Mouse (Mus musculus) hindbrain, embryonic 16.5 days (tissue): ENCODE measurements around the gene Fbxw21. TPM values are rescaled to one million over a fixed set of nuclear protein-coding genes. Genes with fewer than 3 reads are reported as not detected.

Experiments
- ATAC-seq: fragments of 200-750 bp; cut with Nextera tagmentation; 2 replicates; pipeline ENCODE4 v1.8.0; 2017; ENCODE audit warnings: moderate TSS enrichment, moderate library complexity
- H3K27ac ChIP-seq: fragments of 300-500 bp; sonication (generic); 2 replicates; pipeline ENCODE4 v1.5.1; 2014; ENCODE audit warnings: low read depth, mild to moderate bottlenecking, control low read depth, low read length, moderate library complexity
- H3K27me3 ChIP-seq: fragments of 300-500 bp; sonication (generic); replicated peaks from 2 replicates; pipeline ENCODE4 v1.6.1; 2014; ENCODE audit warnings: low read length; ENCODE audit not compliant: control insufficient read depth, insufficient read depth
- H3K36me3 ChIP-seq: fragments of 300-500 bp; sonication (generic); 2 replicates; pipeline ENCODE4 v1.6.1; 2014; ENCODE audit warnings: mild to moderate bottlenecking, low read length, moderate library complexity, mixed read lengths; ENCODE audit not compliant: control insufficient read depth, insufficient read depth
- H3K4me1 ChIP-seq: fragments of 300-500 bp; sonication (generic); 2 replicates; pipeline ENCODE4 v1.6.1; 2014; ENCODE audit warnings: low read depth, low read length; ENCODE audit not compliant: control insufficient read depth, insufficient read depth
- H3K4me2 ChIP-seq: fragments of 300-500 bp; sonication (generic); 2 replicates; pipeline ENCODE4 v1.6.1; 2014; ENCODE audit warnings: mild to moderate bottlenecking, low read length, control low read depth, moderate library complexity
- H3K4me3 ChIP-seq: fragments of 300-500 bp; sonication (generic); 2 replicates; pipeline ENCODE4 v1.5.1; 2014; ENCODE audit warnings: mild to moderate bottlenecking, low read length, control low read depth, moderate library complexity
- H3K9ac ChIP-seq: fragments of 300-500 bp; sonication (generic); 2 replicates; pipeline ENCODE4 v1.6.1; 2014; ENCODE audit warnings: low read depth, mild to moderate bottlenecking, control low read depth, low read length, moderate library complexity
- H3K9me3 ChIP-seq: fragments of 300-500 bp; sonication (generic); 2 replicates; pipeline ENCODE4 v1.6.1; 2014; ENCODE audit warnings: mild to moderate bottlenecking, low read length, moderate library complexity; ENCODE audit not compliant: control insufficient read depth
- WGBS: fragments of 180-500 bp; shearing (Covaris S2); extraction: QIAGEN DNeasy Blood & Tissue Kit; methylation state at CpG from one replicate; pipeline ENCODE4 v1.1.7; 2014; 5-methylcytosine and 5-hydroxymethylcytosine counted together
- polyA plus RNA-seq: library from polyadenylated mRNA; unstranded; fragments of >200 nt; fragmentation: Nextera tagmentation; extraction: Ambion mirVana; gene quantifications from 2 replicates; pipeline ENCODE4 v1.2.1, GENCODE M21; 2015

Fbxw21 gene
- polyA plus RNA-seq, 1 experiment from 2014 or later, result not detected

DNA sequence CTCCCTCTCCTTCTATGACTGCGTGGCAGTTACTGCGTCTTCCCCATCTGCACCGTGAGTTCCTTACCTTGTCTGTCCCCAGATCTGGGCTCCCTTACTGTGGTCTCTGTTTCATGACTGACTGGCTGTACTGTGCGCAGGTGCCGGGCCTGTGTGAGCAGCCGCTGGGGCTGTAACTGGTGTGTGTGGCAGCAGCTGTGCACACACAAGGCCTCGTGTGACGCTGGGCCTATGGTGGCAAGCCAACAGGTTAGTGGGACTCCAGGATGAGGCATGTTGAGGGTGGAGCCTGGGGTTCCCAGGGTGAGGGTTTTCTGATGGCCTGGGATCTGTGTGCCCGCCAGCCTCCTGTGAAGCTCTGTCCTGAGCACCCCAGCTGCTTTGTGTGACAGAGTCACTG lies 57.8 kb downstream of the Fbxw21 start:
- Histone ChIP-seq H3K36me3 (peaks cover 23% of the 10 kb centered on the region), H3K27ac (no peak overlapping the region), H3K4me1 (peaks cover 11% of the 10 kb centered on the region), H3K9ac (no peak overlapping the region), H3K4me2 (no peak overlapping the region), H3K27me3 (no peaks in the 10 kb centered on the region), H3K9me3 (no peaks in the 10 kb centered on the region), H3K4me3 (no peak overlapping the region)
- 89% methylated on average over 9 of the region's 9 CpGs for WGBS
- no peak for ATAC-seq

DNA sequence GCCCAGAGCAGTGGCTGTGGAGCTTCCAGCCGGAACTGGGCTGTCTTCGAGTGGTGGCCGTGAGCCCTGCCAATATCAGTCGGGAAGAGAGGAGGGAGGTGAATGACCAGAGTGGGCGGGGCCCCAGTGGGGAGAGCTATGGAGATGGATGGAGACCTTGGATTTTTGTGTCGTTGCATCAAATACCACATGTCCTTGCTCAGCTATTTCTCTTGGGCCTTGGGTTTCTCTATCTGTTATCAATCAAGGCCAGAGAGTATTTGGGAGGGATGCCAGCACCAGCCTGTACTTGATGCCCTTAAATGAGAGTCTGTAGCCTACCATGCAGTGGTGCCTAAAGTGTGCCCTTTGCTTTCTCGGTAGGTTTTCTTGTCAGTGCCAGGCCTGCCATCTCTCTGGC lies 58.6 kb downstream of the Fbxw21 start:
- no peak overlapping the region for H3K4me3 ChIP-seq
- no peak for ATAC-seq
- H3K36me3 ChIP-seq, result peaks cover 16% of the 10 kb centered on the region
- no peak overlapping the region for H3K9ac ChIP-seq
- H3K4me2 ChIP-seq, result no peak overlapping the region
- no peaks in the 10 kb centered on the region for H3K27me3 ChIP-seq
- peaks cover 18% of the 10 kb centered on the region for H3K4me1 ChIP-seq
- WGBS, result 74% methylated on average over 7 of the region's 7 CpGs
- H3K9me3 ChIP-seq, result no peaks in the 10 kb centered on the region
- no peak overlapping the region; the same call in 1 of the 2 replicates for H3K27ac ChIP-seq

DNA sequence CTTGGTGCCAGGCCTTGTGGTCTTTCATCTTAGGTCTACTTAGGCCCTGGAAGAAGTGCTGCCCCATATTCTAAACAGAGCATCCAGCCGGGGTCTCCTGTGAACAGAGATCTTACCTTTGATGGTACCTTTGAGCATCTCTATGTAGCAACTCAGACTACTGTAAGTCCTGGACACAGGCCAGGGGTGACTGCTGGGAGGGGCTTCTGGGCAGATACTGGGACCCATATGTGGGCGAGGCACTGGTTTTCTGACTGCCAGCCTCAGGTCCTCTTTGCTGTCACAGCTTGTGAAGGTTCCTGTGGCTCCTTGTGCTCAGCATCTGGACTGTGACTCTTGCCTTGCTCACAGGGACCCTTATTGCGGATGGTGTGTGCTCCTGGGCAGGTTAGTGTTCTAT lies 59.3 kb downstream of the Fbxw21 start:
- Histone ChIP-seq H3K27me3 (no peaks in the 10 kb centered on the region), H3K9ac (no peak overlapping the region), H3K27ac (no peak overlapping the region), H3K4me1 (peaks cover 25% of the 10 kb centered on the region), H3K4me2 (no peak overlapping the region), H3K4me3 (no peak overlapping the region), H3K9me3 (no peaks in the 10 kb centered on the region), H3K36me3 (peaks cover 15% of the 10 kb centered on the region)
- WGBS, result 82% methylated on average over 3 of the region's 3 CpGs
- ATAC-seq, result no peak

DNA sequence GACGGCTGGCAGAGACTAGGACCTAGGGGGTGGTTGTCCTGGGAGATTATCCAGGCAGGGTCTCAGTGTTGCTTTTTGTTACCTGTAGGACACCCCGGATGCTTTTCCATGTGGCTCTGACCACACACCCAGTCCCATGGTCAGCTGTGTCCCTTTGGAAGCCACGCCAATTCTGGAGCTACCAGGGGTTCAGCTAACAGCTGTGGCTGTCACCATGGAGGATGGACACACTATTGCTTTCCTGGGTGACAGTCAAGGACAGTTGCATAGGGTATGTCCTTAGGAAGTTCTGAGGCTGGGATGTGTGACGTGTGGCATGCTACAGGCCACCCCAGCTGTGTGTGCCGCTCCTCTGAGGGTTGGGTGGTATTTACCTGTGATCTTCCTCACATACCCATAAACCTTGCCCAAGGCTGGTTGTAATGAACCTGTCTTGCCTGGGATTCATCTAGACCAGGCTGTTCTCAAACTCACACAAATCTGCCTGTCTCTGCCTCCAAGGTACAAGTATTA lies 59.9 kb downstream of the Fbxw21 start:
- no peak overlapping the region for H3K4me3 ChIP-seq
- no peak overlapping the region for H3K27ac ChIP-seq
- H3K36me3 ChIP-seq, result peaks cover 13% of the 10 kb centered on the region
- no peak overlapping the region for H3K9ac ChIP-seq
- ATAC-seq, result no peak
- peaks cover 31% of the 10 kb centered on the region for H3K4me1 ChIP-seq
- H3K27me3 ChIP-seq, result no peaks in the 10 kb centered on the region
- H3K4me2 ChIP-seq, result no peak overlapping the region
- H3K9me3 ChIP-seq, result no peaks in the 10 kb centered on the region
- WGBS, result 93% methylated on average over 5 of the region's 5 CpGs

DNA sequence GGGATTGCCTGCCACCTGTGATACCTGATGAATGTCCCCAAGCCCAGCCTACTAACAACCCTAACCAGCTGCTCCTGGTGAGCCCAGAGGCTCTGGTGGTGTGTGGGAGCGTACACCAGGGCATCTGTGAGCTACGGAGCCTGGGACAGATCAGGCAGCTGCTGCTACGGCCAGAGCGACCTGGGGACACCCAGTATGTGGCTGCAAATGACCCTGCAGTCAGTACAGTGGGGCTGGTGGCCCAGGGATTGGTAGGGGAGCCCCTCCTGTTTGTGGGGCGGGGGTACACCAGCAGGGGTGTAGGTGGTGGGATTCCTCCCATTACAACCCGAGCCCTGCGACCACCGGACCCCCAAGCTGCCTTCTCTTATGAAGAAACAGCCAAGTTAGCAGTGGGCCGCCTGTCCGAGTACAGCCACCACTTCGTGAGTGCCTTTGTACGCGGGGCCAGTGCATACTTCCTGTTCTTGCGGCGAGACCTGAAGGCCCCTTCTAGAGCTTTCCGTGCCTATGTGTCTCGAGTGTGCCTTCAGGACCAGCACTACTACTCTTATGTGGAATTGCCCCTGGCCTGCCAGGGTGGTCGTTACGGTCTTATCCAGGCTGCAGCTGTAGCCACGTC lies 61.4 kb downstream of the Fbxw21 start:
- H3K4me1 ChIP-seq, result peaks cover 41% of the 10 kb centered on the region
- ATAC-seq, result no peak
- H3K4me2 ChIP-seq, result no peak overlapping the region
- peaks cover 3% of the 10 kb centered on the region; the same call in 1 of the 2 replicates for H3K36me3 ChIP-seq
- H3K4me3 ChIP-seq, result no peak overlapping the region
- no peaks in the 10 kb centered on the region for H3K27me3 ChIP-seq
- H3K9ac ChIP-seq, result no peak overlapping the region
- no peak overlapping the region for H3K27ac ChIP-seq
- H3K9me3 ChIP-seq, result no peaks in the 10 kb centered on the region
- WGBS, result 86% methylated on average over 20 of the region's 20 CpGs

DNA sequence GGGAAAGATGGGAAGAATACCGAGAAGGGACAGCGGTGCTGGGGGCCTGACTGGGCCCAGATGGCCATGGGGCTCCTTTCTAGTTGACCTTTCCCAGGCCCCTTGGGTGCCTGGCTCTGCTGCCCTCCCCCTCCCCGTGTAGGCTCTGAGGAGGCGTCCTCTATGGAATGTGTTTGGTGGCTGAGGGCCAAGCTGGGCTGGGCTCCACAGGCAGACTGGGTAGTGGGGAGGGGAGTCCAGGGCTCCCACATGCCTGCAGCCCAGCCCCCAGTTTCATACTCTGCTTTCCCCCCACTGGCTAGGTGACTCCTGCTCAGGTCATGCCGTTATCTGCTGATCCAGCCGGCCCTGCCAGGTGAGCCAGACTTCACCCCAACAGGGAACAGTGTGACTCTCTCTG lies 62.9 kb downstream of the Fbxw21 start:
- Histone ChIP-seq H3K4me3 (no peak overlapping the region; the same call in 1 of the 2 replicates), H3K4me2 (peak overlapping the region; percentile 83), H3K4me1 (peaks cover 47% of the 10 kb centered on the region), H3K27me3 (no peaks in the 10 kb centered on the region), H3K9me3 (no peaks in the 10 kb centered on the region), H3K9ac (peak overlapping the region; percentile 14; the same call in 1 of the 2 replicates), H3K36me3 (peaks cover 3% of the 10 kb centered on the region; the same call in 1 of the 2 replicates), H3K27ac (peak overlapping the region; percentile 98)
- WGBS, result 41% methylated on average over 6 of the region's 6 CpGs
- 0 out of 2 replicates have a peak, but pooled peaks have one; percentile 10 for ATAC-seq

DNA sequence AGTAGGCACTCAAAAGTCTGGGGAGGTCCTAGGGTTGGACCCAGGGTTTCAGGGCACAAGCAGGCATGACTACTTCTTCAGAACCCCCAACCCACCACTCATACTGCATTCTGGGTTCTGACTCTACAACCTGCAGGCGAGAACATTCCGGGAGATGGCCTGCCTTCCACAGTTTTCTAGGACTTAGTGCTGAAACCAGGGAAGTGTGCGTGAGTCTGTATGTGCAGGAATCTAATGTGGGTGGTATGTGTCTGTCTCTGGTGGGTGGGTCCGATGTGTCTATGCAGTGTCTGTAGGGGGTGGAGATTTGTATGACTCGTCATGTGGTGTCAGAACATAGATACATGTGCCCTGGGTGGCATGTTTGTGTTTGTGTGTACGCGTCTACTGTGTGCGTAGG lies 63.5 kb downstream of the Fbxw21 start:
- WGBS, result 78% methylated on average over 8 of the region's 8 CpGs
- H3K27me3 ChIP-seq, result no peaks in the 10 kb centered on the region
- peak overlapping the region; percentile 83 for H3K4me2 ChIP-seq
- H3K9me3 ChIP-seq, result no peaks in the 10 kb centered on the region
- H3K4me3 ChIP-seq, result 0 out of 2 replicates have a peak overlapping the region, but pooled peaks have one; percentile 2
- no peak for ATAC-seq
- peaks cover 3% of the 10 kb centered on the region; the same call in 1 of the 2 replicates for H3K36me3 ChIP-seq
- peaks cover 50% of the 10 kb centered on the region for H3K4me1 ChIP-seq
- H3K27ac ChIP-seq, result peak overlapping the region; percentile 98
- peak overlapping the region; percentile 14; the same call in 1 of the 2 replicates for H3K9ac ChIP-seq

DNA sequence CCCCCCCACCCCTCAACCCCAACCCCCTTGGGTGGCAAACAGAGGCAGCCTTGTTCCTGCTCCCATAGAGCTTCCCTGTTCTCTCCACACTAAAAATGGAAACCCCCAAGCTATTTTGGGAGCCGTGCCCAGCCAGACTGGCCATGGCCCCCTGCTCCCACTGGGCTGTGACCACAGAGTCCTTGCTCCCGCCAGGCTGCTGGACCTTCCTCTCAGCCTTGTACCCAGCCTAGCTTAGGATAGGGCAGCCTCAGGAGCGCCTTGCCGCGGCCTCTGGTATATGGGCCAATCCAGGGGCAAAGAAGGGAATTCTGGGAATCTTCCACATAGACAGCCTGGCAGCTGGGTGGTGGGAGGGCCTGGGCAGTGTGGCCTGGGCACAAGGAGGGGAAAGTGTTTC lies 64.0 kb downstream of the Fbxw21 start:
- H3K27me3 ChIP-seq, result no peaks in the 10 kb centered on the region
- H3K36me3 ChIP-seq, result peaks cover 3% of the 10 kb centered on the region; the same call in 1 of the 2 replicates
- ATAC-seq, result peak; percentile 66
- H3K4me2 ChIP-seq, result peak overlapping the region; percentile 83
- 33% methylated on average over 5 of the region's 5 CpGs for WGBS
- H3K27ac ChIP-seq, result peak overlapping the region; percentile 98
- H3K9me3 ChIP-seq, result no peaks in the 10 kb centered on the region
- H3K4me3 ChIP-seq, result peak overlapping the region; percentile 79; the same call in 1 of the 2 replicates
- H3K4me1 ChIP-seq, result peaks cover 50% of the 10 kb centered on the region
- H3K9ac ChIP-seq, result peak overlapping the region; percentile 88

DNA sequence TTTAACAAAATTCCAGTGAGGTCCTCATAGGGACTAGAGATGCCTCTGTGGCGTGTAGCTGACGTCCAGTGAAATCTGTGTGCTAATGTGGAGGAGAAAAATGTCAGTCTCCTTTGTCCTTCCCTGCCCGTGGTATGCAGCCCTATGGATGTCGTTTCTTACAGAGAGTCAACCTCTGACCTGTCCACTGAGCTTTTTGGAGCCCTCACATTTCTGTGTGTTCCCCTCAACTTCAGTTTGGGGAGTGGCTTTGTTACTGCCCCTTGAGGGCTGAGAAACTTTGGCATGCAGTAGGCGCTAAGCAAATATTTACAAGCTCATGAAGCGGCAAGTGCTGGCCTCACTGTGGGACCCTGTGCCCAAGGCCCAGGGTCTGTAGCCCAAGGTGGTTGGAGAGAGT lies 64.5 kb downstream of the Fbxw21 start:
- Histone ChIP-seq H3K4me2 (peak overlapping the region; percentile 83), H3K4me1 (peaks cover 50% of the 10 kb centered on the region), H3K9ac (peak overlapping the region; percentile 88), H3K4me3 (peak overlapping the region; percentile 79), H3K27ac (peak overlapping the region; percentile 98), H3K27me3 (no peaks in the 10 kb centered on the region), H3K36me3 (peaks cover 3% of the 10 kb centered on the region; the same call in 1 of the 2 replicates), H3K9me3 (no peaks in the 10 kb centered on the region)
- 13% methylated on average over 6 of the region's 6 CpGs for WGBS
- ATAC-seq, result no peak
